Mouse (Mus musculus) mature B cell (primary cell): ENCODE data around the gene Shroom3.

ENCODE experiments used
- in situ Hi-C: fragments of 300-500 bp; cut with MboI; formaldehyde crosslinking; loops from 2 replicates; pipeline ENCODE4 v1.14.3; 2019

The Shroom3 gene

GRCm38 (mm10) chr5:92969443-92969842 lies 286.2 kb downstream of the Shroom3 start:
- in situ Hi-C loops: no loop called here

- in situ Hi-C loops: no loop called here
Observed at GRCm38 (mm10) chr5:92969926-92970325, 286.7 kb downstream of the Shroom3 start.

GRCm38 (mm10) chr5:92970480-92970879 lies 287.2 kb downstream of the Shroom3 start:
- in situ Hi-C loops: no loop called here

GRCm38 (mm10) chr5:92980393-92980792 lies 297.2 kb downstream of the Shroom3 start:
- in situ Hi-C loops: no loop called here

- in situ Hi-C loops: no loop called here
Observed at GRCm38 (mm10) chr5:92980862-92981261, 297.6 kb downstream of the Shroom3 start.

GRCm38 (mm10) chr5:92982673-92983072 lies 299.4 kb downstream of the Shroom3 start:
- in situ Hi-C loops: no loop called here

GRCm38 (mm10) chr5:92983942-92984341 lies 300.7 kb downstream of the Shroom3 start:
- in situ Hi-C loops: no loop called here

GRCm38 (mm10) chr5:92984692-92985091 lies 301.5 kb downstream of the Shroom3 start:
- in situ Hi-C loops: no loop called here

- in situ Hi-C loops: no loop called here
Observed at GRCm38 (mm10) chr5:92985391-92985790, 302.2 kb downstream of the Shroom3 start.

GRCm38 (mm10) chr5:92986651-92987610 lies 303.7 kb downstream of the Shroom3 start:
- in situ Hi-C loops: no loop called here

- in situ Hi-C loops: no loop called here
Observed at GRCm38 (mm10) chr5:92987891-92988768, 304.9 kb downstream of the Shroom3 start.

- in situ Hi-C loops: no loop called here
Observed at GRCm38 (mm10) chr5:92988769-92989356, 305.6 kb downstream of the Shroom3 start.

GRCm38 (mm10) chr5:92992106-92992505 lies 308.9 kb downstream of the Shroom3 start:
- in situ Hi-C loops: no loop called here

GRCm38 (mm10) chr5:92994309-92994708 lies 311.1 kb downstream of the Shroom3 start:
- in situ Hi-C loops: no loop called here

- in situ Hi-C loops: no loop called here
Observed at GRCm38 (mm10) chr5:92994861-92995260, 311.6 kb downstream of the Shroom3 start.

- in situ Hi-C loops: no loop called here
Observed at GRCm38 (mm10) chr5:92997428-92998120, 314.3 kb downstream of the Shroom3 start.

- in situ Hi-C loops: no loop called here
Observed at GRCm38 (mm10) chr5:92998494-92999016, 315.3 kb downstream of the Shroom3 start.

GRCm38 (mm10) chr5:93000060-93000459 lies 316.8 kb downstream of the Shroom3 start:
- in situ Hi-C loops: no loop called here

- in situ Hi-C loops: no loop called here
Observed at GRCm38 (mm10) chr5:93000774-93001757, 317.8 kb downstream of the Shroom3 start.

- in situ Hi-C loops: no loop called here
Observed at GRCm38 (mm10) chr5:93002615-93003014, 319.4 kb downstream of the Shroom3 start.
